Mouse (Mus musculus): ENCODE results near the gene Trib3. TPM values are rescaled to one million over a fixed set of nuclear protein-coding genes. Genes with fewer than 3 reads are reported as not detected.

The Trib3 gene
- polyA plus RNA-seq, 1 experiment from 2014 or later, result 1.4 TPM

GRCm38 (mm10) chr2:152349842-152350540 lies 6.2 kb upstream of the Trib3 start:
- no peaks in the 10 kb centered on the region for H3K36me3 ChIP-seq (ENCODE audit: control insufficient read depth, insufficient read depth, low read length)
- H3K27ac ChIP-seq (ENCODE audit: low read depth, low read length), result no peak overlapping the region
- 0 out of 2 replicates have a peak, but pooled peaks cover 2% of the 10 kb centered on the region for H3K27me3 ChIP-seq (ENCODE audit: control insufficient read depth, insufficient read depth, low read length)
- no peak overlapping the region for H3K4me2 ChIP-seq (ENCODE audit: low read depth)
- no peaks in the 10 kb centered on the region for H3K9me3 ChIP-seq (ENCODE audit: control insufficient read depth, low read length)
- H3K4me3 ChIP-seq (ENCODE audit: low read depth, low read length), result no peak overlapping the region
- DNase-seq (ENCODE audit: low spot score) (no peak), ATAC-seq (ENCODE audit: insufficient read depth, low FRiP score, low TSS enrichment) (no peak)
- no peaks in the 10 kb centered on the region for H3K4me1 ChIP-seq (ENCODE audit: control insufficient read depth, insufficient read depth, low read length)
- H3K9ac ChIP-seq (ENCODE audit: low read length), result no peak overlapping the region
- WGBS, result 93% methylated on average over 8 of the region's 8 CpGs

DNA sequence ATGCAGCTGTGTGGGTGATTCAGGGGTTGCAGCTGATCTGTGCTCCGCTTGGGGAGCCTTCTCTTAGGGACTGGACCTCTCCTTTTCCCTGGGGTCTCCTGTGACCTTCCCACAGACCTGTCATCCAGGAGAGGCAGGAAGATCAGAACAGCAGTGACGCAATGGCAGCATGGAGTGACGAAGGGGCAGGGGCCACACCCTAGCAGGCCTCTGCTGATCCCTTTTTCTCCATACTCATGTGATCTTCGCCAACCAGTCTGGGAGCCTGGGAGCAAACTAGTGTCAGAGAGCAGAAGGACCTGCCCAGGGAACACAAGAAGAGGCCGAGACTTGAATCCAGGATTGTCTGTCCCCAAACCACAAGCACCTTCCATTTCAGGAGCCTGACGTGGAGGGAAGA lies 5.4 kb upstream of the Trib3 start:
- Histone ChIP-seq H3K4me2 (ENCODE audit: low read depth) (no peak overlapping the region), H3K9me3 (ENCODE audit: control insufficient read depth, low read length) (no peaks in the 10 kb centered on the region), H3K4me1 (ENCODE audit: control insufficient read depth, insufficient read depth, low read length) (0 out of 2 replicates have a peak, but pooled peaks cover under 1% of the 10 kb centered on the region), H3K4me3 (ENCODE audit: low read depth, low read length) (no peak overlapping the region), H3K27me3 (ENCODE audit: control insufficient read depth, insufficient read depth, low read length) (0 out of 2 replicates have a peak, but pooled peaks cover 2% of the 10 kb centered on the region), H3K9ac (ENCODE audit: low read length) (no peak overlapping the region), H3K27ac (ENCODE audit: low read depth, low read length) (no peak overlapping the region), H3K36me3 (ENCODE audit: control insufficient read depth, insufficient read depth, low read length) (no peaks in the 10 kb centered on the region)
- 85% methylated on average over 6 of the region's 6 CpGs for WGBS
- ATAC-seq (ENCODE audit: insufficient read depth, low FRiP score, low TSS enrichment) (no peak), DNase-seq (ENCODE audit: low spot score) (no peak)

DNA sequence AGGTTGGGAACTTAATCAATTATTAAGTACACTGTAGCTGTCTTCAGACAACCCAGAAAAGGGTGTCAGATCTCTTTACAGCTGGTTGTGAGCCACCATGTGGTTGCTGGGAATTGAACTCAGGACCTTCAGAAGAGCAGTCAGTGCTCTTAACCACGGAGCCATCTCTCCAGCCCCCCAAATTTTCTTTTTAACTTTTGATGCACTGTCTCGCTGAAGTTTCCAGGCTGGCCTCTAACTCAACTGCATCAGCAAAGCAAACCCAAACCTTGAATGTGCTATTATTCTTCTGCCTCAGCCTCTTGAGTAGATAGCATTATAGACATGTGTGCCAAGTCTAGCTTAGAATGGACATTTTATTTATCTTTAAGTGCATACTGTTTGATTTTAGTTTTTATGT lies 3.9 kb upstream of the Trib3 start:
- no peak overlapping the region for H3K4me2 ChIP-seq (ENCODE audit: low read depth)
- WGBS, result 69% methylated on average over 2 of the region's 2 CpGs
- no peak overlapping the region for H3K27ac ChIP-seq (ENCODE audit: low read depth, low read length)
- ATAC-seq (ENCODE audit: insufficient read depth, low FRiP score, low TSS enrichment), result no peak
- no peak for DNase-seq (ENCODE audit: low spot score)
- no peak overlapping the region for H3K4me3 ChIP-seq (ENCODE audit: low read depth, low read length)
- H3K9ac ChIP-seq (ENCODE audit: low read length), result no peak overlapping the region
- H3K27me3 ChIP-seq (ENCODE audit: control insufficient read depth, insufficient read depth, low read length), result 0 out of 2 replicates have a peak, but pooled peaks cover 2% of the 10 kb centered on the region
- 0 out of 2 replicates have a peak, but pooled peaks cover 7% of the 10 kb centered on the region for H3K4me1 ChIP-seq (ENCODE audit: control insufficient read depth, insufficient read depth, low read length)
- H3K36me3 ChIP-seq (ENCODE audit: control insufficient read depth, insufficient read depth, low read length), result no peaks in the 10 kb centered on the region
- H3K9me3 ChIP-seq (ENCODE audit: control insufficient read depth, low read length), result no peaks in the 10 kb centered on the region

DNA sequence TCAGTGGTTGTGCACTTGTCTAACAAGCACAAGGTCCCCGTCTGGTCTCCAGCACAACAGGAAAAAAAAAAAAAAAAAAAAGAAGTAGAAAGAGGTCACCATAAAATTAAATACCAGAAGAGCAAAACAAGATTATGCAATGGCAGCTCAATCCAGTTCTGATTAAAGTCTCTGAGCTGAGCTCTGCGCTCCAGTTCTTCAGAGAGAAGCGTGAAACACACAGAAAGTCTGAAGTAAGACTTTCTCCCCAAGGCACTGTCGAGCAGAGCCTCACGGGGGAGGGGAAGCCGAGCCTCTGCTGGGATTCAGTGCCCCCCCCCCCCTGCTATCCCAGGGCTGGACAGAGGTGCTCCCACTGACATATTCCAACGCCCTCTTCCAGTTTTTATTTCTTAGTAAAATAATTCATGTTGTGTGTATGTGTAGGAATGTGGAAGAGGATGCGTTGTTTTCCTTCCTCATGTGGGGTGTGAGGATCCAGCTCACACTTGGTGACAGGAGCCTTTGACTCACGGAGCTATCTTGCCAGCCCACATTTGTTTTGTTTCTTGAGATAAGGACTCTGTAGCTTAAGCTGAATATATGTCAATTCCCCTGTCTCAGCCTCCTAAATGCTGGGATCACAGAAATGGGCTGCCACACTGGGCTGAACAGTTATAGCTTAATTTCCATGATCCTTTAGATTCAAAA lies 3.1 kb upstream of the Trib3 start:
- no peak overlapping the region for H3K27ac ChIP-seq (ENCODE audit: low read depth, low read length)
- H3K36me3 ChIP-seq (ENCODE audit: control insufficient read depth, insufficient read depth, low read length), result no peaks in the 10 kb centered on the region
- 0 out of 2 replicates have a peak, but pooled peaks cover 7% of the 10 kb centered on the region for H3K4me1 ChIP-seq (ENCODE audit: control insufficient read depth, insufficient read depth, low read length)
- ATAC-seq (ENCODE audit: insufficient read depth, low FRiP score, low TSS enrichment) (no peak), DNase-seq (ENCODE audit: low spot score) (no peak)
- 60% methylated on average over 9 of the region's 9 CpGs for WGBS
- no peak overlapping the region for H3K4me2 ChIP-seq (ENCODE audit: low read depth)
- no peak overlapping the region for H3K9ac ChIP-seq (ENCODE audit: low read length)
- H3K27me3 ChIP-seq (ENCODE audit: control insufficient read depth, insufficient read depth, low read length), result 0 out of 2 replicates have a peak, but pooled peaks cover 2% of the 10 kb centered on the region
- no peak overlapping the region for H3K4me3 ChIP-seq (ENCODE audit: low read depth, low read length)
- H3K9me3 ChIP-seq (ENCODE audit: control insufficient read depth, low read length), result no peaks in the 10 kb centered on the region

GRCm38 (mm10) chr2:152345393-152345792 lies 1.6 kb upstream of the Trib3 start:
- Histone ChIP-seq H3K27me3 (ENCODE audit: control insufficient read depth, insufficient read depth, low read length) (0 out of 2 replicates have a peak, but pooled peaks cover 2% of the 10 kb centered on the region), H3K4me3 (ENCODE audit: low read depth, low read length) (no peak overlapping the region), H3K27ac (ENCODE audit: low read depth, low read length) (no peak overlapping the region), H3K9me3 (ENCODE audit: control insufficient read depth, low read length) (no peaks in the 10 kb centered on the region), H3K36me3 (ENCODE audit: control insufficient read depth, insufficient read depth, low read length) (no peaks in the 10 kb centered on the region), H3K9ac (ENCODE audit: low read length) (no peak overlapping the region), H3K4me1 (ENCODE audit: control insufficient read depth, insufficient read depth, low read length) (0 out of 2 replicates have a peak, but pooled peaks cover 7% of the 10 kb centered on the region), H3K4me2 (ENCODE audit: low read depth) (no peak overlapping the region)
- DNase-seq (ENCODE audit: low spot score), result no peak
- 72% methylated on average over 6 of the region's 6 CpGs for WGBS
- no peak for ATAC-seq (ENCODE audit: insufficient read depth, low FRiP score, low TSS enrichment)

GRCm38 (mm10) chr2:152344909-152345308 lies 1.1 kb upstream of the Trib3 start:
- Histone ChIP-seq H3K36me3 (ENCODE audit: control insufficient read depth, insufficient read depth, low read length) (no peaks in the 10 kb centered on the region), H3K27ac (ENCODE audit: low read depth, low read length) (no peak overlapping the region), H3K9ac (ENCODE audit: low read length) (no peak overlapping the region), H3K4me1 (ENCODE audit: control insufficient read depth, insufficient read depth, low read length) (0 out of 2 replicates have a peak, but pooled peaks cover 7% of the 10 kb centered on the region), H3K4me3 (ENCODE audit: low read depth, low read length) (no peak overlapping the region), H3K9me3 (ENCODE audit: control insufficient read depth, low read length) (no peaks in the 10 kb centered on the region), H3K27me3 (ENCODE audit: control insufficient read depth, insufficient read depth, low read length) (0 out of 2 replicates have a peak, but pooled peaks cover 2% of the 10 kb centered on the region), H3K4me2 (ENCODE audit: low read depth) (no peak overlapping the region; the same call in 1 of the 2 replicates)
- DNase-seq (ENCODE audit: low spot score) (no peak), ATAC-seq (ENCODE audit: insufficient read depth, low FRiP score, low TSS enrichment) (no peak)
- 64% methylated on average over 5 of the region's 5 CpGs for WGBS

GRCm38 (mm10) chr2:152344361-152344760 lies 529 bp upstream of the Trib3 start:
- Histone ChIP-seq H3K9me3 (ENCODE audit: control insufficient read depth, low read length) (no peaks in the 10 kb centered on the region), H3K4me2 (ENCODE audit: low read depth) (peak overlapping the region; percentile 95), H3K27ac (ENCODE audit: low read depth, low read length) (no peak overlapping the region), H3K27me3 (ENCODE audit: control insufficient read depth, insufficient read depth, low read length) (0 out of 2 replicates have a peak, but pooled peaks cover 2% of the 10 kb centered on the region), H3K36me3 (ENCODE audit: control insufficient read depth, insufficient read depth, low read length) (no peaks in the 10 kb centered on the region), H3K9ac (ENCODE audit: low read length) (peak overlapping the region; percentile 60; the same call in 1 of the 2 replicates), H3K4me1 (ENCODE audit: control insufficient read depth, insufficient read depth, low read length) (0 out of 2 replicates have a peak, but pooled peaks cover 7% of the 10 kb centered on the region), H3K4me3 (ENCODE audit: low read depth, low read length) (peak overlapping the region; percentile 47)
- WGBS, result 11% methylated on average over 10 of the region's 10 CpGs
- ATAC-seq (ENCODE audit: insufficient read depth, low FRiP score, low TSS enrichment) (no peak), DNase-seq (ENCODE audit: low spot score) (no peak)

DNA sequence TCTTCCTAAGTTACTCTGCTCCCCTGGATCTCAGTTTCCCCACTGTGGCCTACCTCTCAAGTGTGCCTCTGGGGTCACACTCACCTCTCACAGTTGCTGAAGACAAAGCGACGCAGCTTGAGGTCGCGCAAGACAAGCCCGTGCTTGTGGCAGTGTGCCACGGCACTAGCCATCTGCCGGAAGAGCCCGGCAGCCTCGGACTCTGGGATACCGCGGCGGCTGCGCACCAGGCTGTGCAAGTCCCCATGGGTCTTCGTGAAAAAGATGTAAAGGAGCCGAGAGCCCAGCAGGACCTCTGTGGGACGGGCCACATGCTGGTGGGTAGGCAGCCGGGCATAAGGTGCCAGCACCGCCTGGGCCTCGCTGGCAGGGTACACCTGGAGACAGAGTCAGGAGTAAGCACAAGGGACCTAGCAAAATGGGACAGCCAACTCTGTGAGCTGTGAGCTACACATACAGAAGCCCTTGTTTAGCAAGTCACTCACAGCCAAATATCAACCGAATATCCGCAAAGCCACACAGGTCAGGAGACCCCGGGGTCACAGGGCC lies 4.1 kb downstream of the Trib3 start:
- H3K4me1 ChIP-seq (ENCODE audit: control insufficient read depth, insufficient read depth, low read length), result 0 out of 2 replicates have a peak, but pooled peaks cover 7% of the 10 kb centered on the region
- H3K36me3 ChIP-seq (ENCODE audit: control insufficient read depth, insufficient read depth, low read length), result no peaks in the 10 kb centered on the region
- DNase-seq (ENCODE audit: low spot score) (no peak), ATAC-seq (ENCODE audit: insufficient read depth, low FRiP score, low TSS enrichment) (no peak)
- no peak overlapping the region for H3K4me2 ChIP-seq (ENCODE audit: low read depth)
- no peak overlapping the region for H3K4me3 ChIP-seq (ENCODE audit: low read depth, low read length)
- H3K9me3 ChIP-seq (ENCODE audit: control insufficient read depth, low read length), result no peaks in the 10 kb centered on the region
- no peaks in the 10 kb centered on the region for H3K27me3 ChIP-seq (ENCODE audit: control insufficient read depth, insufficient read depth, low read length)
- H3K9ac ChIP-seq (ENCODE audit: low read length), result no peak overlapping the region
- 88% methylated on average over 22 of the region's 22 CpGs for WGBS
- no peak overlapping the region for H3K27ac ChIP-seq (ENCODE audit: low read depth, low read length)
